Mouse (Mus musculus) embryonic facial prominence, embryonic 13.5 days (tissue): ENCODE measurements around the gene Apoh. TPM values are rescaled to one million over a fixed set of nuclear protein-coding genes. Genes with fewer than 3 reads are reported as not detected.

Source experiments
- ATAC-seq: fragments of 200-750 bp; cut with Nextera tagmentation; 2 replicates; pipeline ENCODE4 v1.8.0; 2017; ENCODE audit warnings: low read depth; ENCODE audit not compliant: insufficient number of reproducible peaks, insufficient read depth, low FRiP score, low TSS enrichment
- H3K27ac ChIP-seq: fragments of 300-500 bp; sonication (generic); 2 replicates; pipeline ENCODE4 v1.5.1; 2015; ENCODE audit warnings: moderate library complexity, mild to moderate bottlenecking, inconsistent platforms
- H3K27me3 ChIP-seq: fragments of 300-500 bp; sonication (generic); 2 replicates; pipeline ENCODE4 v1.6.1; 2015; ENCODE audit warnings: mild to moderate bottlenecking, inconsistent platforms
- H3K36me3 ChIP-seq: fragments of 300-500 bp; sonication (generic); 2 replicates; pipeline ENCODE4 v1.6.1; 2015; ENCODE audit warnings: mild to moderate bottlenecking, inconsistent platforms
- H3K4me1 ChIP-seq: fragments of 300-500 bp; sonication (generic); 2 replicates; pipeline ENCODE4 v1.6.1; 2015; ENCODE audit warnings: inconsistent platforms
- H3K4me2 ChIP-seq: fragments of 300-500 bp; sonication (generic); 2 replicates; pipeline ENCODE4 v1.6.1; 2015; ENCODE audit warnings: moderate library complexity, mild to moderate bottlenecking, inconsistent platforms
- H3K4me3 ChIP-seq: fragments of 300-500 bp; sonication (generic); 2 replicates; pipeline ENCODE4 v1.5.1; 2015; ENCODE audit warnings: mild to moderate bottlenecking, inconsistent platforms
- H3K9ac ChIP-seq: fragments of 300-500 bp; sonication (generic); 2 replicates; pipeline ENCODE4 v1.6.1; 2015; ENCODE audit warnings: mild to moderate bottlenecking, inconsistent platforms
- H3K9me3 ChIP-seq: fragments of 300-500 bp; sonication (generic); 2 replicates; pipeline ENCODE4 v1.6.1; 2016; ENCODE audit warnings: inconsistent platforms
- WGBS: fragments of 180-500 bp; shearing (Covaris S2); methylation state at CpG from one replicate; pipeline ENCODE4 v1.1.7; 2015; ENCODE audit warnings: mixed read lengths; 5-methylcytosine and 5-hydroxymethylcytosine counted together
- polyA plus RNA-seq: library from polyadenylated mRNA; unstranded; fragments of >200 nt; fragmentation: Nextera tagmentation; extraction: Ambion mirVana; gene quantifications from 2 replicates; pipeline ENCODE4 v1.2.1, GENCODE M21; 2015

Apoh gene
- polyA plus RNA-seq, 1 experiment from 2014 or later = 0.46 TPM

DNA sequence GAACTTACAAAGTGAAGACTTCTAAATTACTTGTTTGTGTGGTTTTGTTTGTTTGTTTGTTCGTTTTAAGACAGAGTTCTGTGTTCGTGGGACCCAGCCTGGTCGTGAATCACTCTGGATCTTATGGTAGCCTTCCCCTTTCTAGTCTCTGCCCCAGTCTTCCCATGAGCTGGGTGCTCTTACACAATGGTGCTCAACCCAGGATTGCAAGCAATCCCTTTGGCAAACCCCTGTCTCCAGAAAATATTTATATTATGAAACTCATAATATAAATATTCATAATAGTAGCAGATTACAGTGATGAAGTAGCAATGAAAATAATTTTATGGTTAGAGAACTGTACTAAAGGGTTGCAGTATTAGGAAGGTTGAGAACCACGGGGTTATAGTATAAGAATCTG, 12.9 kb downstream of the Apoh start:
- H3K27ac ChIP-seq = no peak overlapping the region
- no peaks in the 10 kb centered on the region for H3K9me3 ChIP-seq
- no peak overlapping the region for H3K4me2 ChIP-seq
- no peaks in the 10 kb centered on the region for H3K36me3 ChIP-seq
- no peak overlapping the region for H3K9ac ChIP-seq
- H3K27me3 ChIP-seq = no peaks in the 10 kb centered on the region
- H3K4me3 ChIP-seq = no peak overlapping the region
- 80% methylated on average over 4 of the region's 4 CpGs for WGBS
- no peak for ATAC-seq
- H3K4me1 ChIP-seq = no peaks in the 10 kb centered on the region

GRCm38 (mm10) chr11:108358911-108359310, 15.8 kb downstream of the Apoh start:
- H3K9me3 ChIP-seq = no peaks in the 10 kb centered on the region
- no peak for ATAC-seq
- no peak overlapping the region for H3K4me2 ChIP-seq
- no peak overlapping the region for H3K9ac ChIP-seq
- H3K4me1 ChIP-seq = no peaks in the 10 kb centered on the region
- WGBS = 80% methylated on average over 6 of the region's 6 CpGs
- H3K4me3 ChIP-seq = no peak overlapping the region
- no peaks in the 10 kb centered on the region for H3K36me3 ChIP-seq
- no peak overlapping the region for H3K27ac ChIP-seq
- no peaks in the 10 kb centered on the region for H3K27me3 ChIP-seq

GRCm38 (mm10) chr11:108360983-108361382, 17.8 kb downstream of the Apoh start:
- H3K4me1 ChIP-seq = peaks cover 8% of the 10 kb centered on the region; the same call in 1 of the 2 replicates
- WGBS = 81% methylated on average over 4 of the region's 4 CpGs
- H3K36me3 ChIP-seq = no peaks in the 10 kb centered on the region
- no peaks in the 10 kb centered on the region for H3K9me3 ChIP-seq
- ATAC-seq = no peak
- H3K4me2 ChIP-seq = no peak overlapping the region
- no peak overlapping the region for H3K4me3 ChIP-seq
- H3K27ac ChIP-seq = no peak overlapping the region
- no peaks in the 10 kb centered on the region for H3K27me3 ChIP-seq
- H3K9ac ChIP-seq = no peak overlapping the region

DNA sequence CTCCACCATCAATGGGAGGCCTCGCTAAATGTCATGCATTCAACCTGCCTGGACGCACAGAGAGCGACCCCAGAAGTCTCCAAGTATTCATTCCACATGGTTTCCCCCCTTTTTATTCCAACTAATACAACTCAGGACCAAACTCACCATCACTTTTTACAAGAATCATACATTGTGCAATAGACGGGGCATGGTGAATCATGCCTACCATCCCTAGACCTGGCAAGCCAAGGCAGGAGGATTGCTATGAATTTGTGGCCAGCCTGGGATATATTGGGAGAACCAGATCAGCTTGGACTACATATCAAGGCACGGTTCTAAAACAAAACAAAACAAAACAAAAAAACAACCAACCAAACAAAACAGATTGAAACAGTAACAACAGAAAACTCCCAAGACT, 19.8 kb downstream of the Apoh start:
- no peak overlapping the region for H3K4me3 ChIP-seq
- no peak overlapping the region for H3K27ac ChIP-seq
- WGBS = 88% methylated on average over 5 of the region's 5 CpGs
- no peaks in the 10 kb centered on the region for H3K9me3 ChIP-seq
- no peak overlapping the region for H3K9ac ChIP-seq
- no peak overlapping the region for H3K4me2 ChIP-seq
- peaks cover 11% of the 10 kb centered on the region for H3K4me1 ChIP-seq
- H3K36me3 ChIP-seq = no peaks in the 10 kb centered on the region
- no peaks in the 10 kb centered on the region for H3K27me3 ChIP-seq
- ATAC-seq = no peak

GRCm38 (mm10) chr11:108363991-108364390, 20.8 kb downstream of the Apoh start:
- Histone ChIP-seq H3K27ac (no peak overlapping the region), H3K4me3 (no peak overlapping the region), H3K36me3 (no peaks in the 10 kb centered on the region), H3K9me3 (no peaks in the 10 kb centered on the region), H3K4me2 (no peak overlapping the region), H3K27me3 (no peaks in the 10 kb centered on the region), H3K4me1 (peaks cover 11% of the 10 kb centered on the region), H3K9ac (no peak overlapping the region)
- ATAC-seq = no peak
- WGBS = 55% methylated on average over 4 of the region's 4 CpGs

GRCm38 (mm10) chr11:108364945-108365589, 21.9 kb downstream of the Apoh start:
- Histone ChIP-seq H3K9me3 (no peaks in the 10 kb centered on the region), H3K4me1 (peaks cover 11% of the 10 kb centered on the region), H3K27me3 (no peaks in the 10 kb centered on the region), H3K36me3 (no peaks in the 10 kb centered on the region), H3K9ac (no peak overlapping the region), H3K27ac (no peak overlapping the region), H3K4me2 (no peak overlapping the region), H3K4me3 (no peak overlapping the region)
- ATAC-seq = no peak
- WGBS = 52% methylated on average over 7 of the region's 7 CpGs

DNA sequence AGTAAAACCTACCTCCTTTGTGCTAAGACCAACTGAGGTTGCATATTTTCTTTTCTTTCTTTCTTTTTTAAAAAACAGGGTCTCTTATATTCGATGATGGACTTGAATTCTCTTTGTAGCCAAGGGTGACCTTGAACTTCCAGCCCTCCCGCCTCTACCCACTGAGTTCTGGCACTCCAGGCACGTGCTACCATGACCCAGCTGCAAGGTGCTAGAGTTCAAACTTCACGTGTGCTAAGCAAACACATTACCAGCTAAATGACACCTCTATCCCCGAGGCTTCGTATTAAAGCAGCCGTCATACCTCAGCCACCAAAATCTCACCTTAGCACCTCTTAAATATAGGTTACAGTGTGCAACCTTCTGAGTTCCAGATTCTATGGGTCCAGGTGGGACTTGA, 22.4 kb downstream of the Apoh start:
- no peaks in the 10 kb centered on the region for H3K27me3 ChIP-seq
- no peaks in the 10 kb centered on the region for H3K36me3 ChIP-seq
- no peak overlapping the region for H3K4me2 ChIP-seq
- no peaks in the 10 kb centered on the region for H3K9me3 ChIP-seq
- no peak overlapping the region for H3K4me3 ChIP-seq
- WGBS = 67% methylated on average over 7 of the region's 7 CpGs
- H3K27ac ChIP-seq = no peak overlapping the region
- ATAC-seq = no peak
- no peak overlapping the region for H3K9ac ChIP-seq
- H3K4me1 ChIP-seq = peaks cover 11% of the 10 kb centered on the region

GRCm38 (mm10) chr11:108367046-108367445, 23.9 kb downstream of the Apoh start:
- WGBS = 59% methylated on average over 1 of the region's 1 CpGs
- Histone ChIP-seq H3K36me3 (no peaks in the 10 kb centered on the region), H3K27me3 (no peaks in the 10 kb centered on the region), H3K9me3 (no peaks in the 10 kb centered on the region), H3K4me3 (no peak overlapping the region), H3K9ac (no peak overlapping the region), H3K4me2 (no peak overlapping the region), H3K4me1 (peaks cover 11% of the 10 kb centered on the region), H3K27ac (no peak overlapping the region)
- no peak for ATAC-seq

DNA sequence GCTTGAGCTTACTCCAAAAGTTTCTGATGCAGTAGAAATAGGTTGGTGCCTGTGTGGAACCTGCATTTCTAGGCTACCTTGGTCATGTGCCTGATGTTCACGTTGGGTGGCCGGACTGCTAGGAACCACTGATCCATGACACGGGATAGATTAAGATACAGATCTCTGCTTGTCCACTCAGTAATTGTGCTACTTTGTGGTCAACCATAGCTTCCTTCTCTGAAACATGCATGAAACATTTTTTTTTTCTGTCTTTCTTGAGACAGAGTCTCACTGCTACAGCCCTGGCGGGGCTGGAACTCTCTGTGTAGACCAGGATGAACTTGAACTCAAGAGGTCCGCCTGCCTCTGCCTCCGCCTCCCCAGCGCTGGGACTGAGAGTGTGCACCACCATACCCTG, 33.7 kb downstream of the Apoh start:
- 87% methylated on average over 7 of the region's 7 CpGs for WGBS
- Histone ChIP-seq H3K27ac (no peak overlapping the region), H3K4me1 (peaks cover 6% of the 10 kb centered on the region), H3K27me3 (no peaks in the 10 kb centered on the region), H3K4me3 (no peak overlapping the region), H3K9me3 (no peaks in the 10 kb centered on the region), H3K4me2 (no peak overlapping the region), H3K36me3 (no peaks in the 10 kb centered on the region), H3K9ac (no peak overlapping the region)
- no peak for ATAC-seq

GRCm38 (mm10) chr11:108377680-108378362, 34.7 kb downstream of the Apoh start:
- Histone ChIP-seq H3K27me3 (no peaks in the 10 kb centered on the region), H3K9me3 (no peaks in the 10 kb centered on the region), H3K27ac (no peak overlapping the region), H3K4me2 (peak overlapping the region; percentile 32; the same call in 1 of the 2 replicates), H3K4me1 (peaks cover 6% of the 10 kb centered on the region), H3K9ac (no peak overlapping the region), H3K36me3 (no peaks in the 10 kb centered on the region), H3K4me3 (no peak overlapping the region)
- 36% methylated on average over 19 of the region's 19 CpGs for WGBS
- no peak for ATAC-seq

- no peak for ATAC-seq
- H3K9me3 ChIP-seq = no peaks in the 10 kb centered on the region
- WGBS = 79% methylated on average over 4 of the region's 4 CpGs
- H3K4me3 ChIP-seq = no peak overlapping the region
- H3K9ac ChIP-seq = no peak overlapping the region
- no peaks in the 10 kb centered on the region for H3K27me3 ChIP-seq
- H3K4me2 ChIP-seq = no peak overlapping the region
- H3K27ac ChIP-seq = no peak overlapping the region
- no peaks in the 10 kb centered on the region for H3K36me3 ChIP-seq
- H3K4me1 ChIP-seq = peaks cover 6% of the 10 kb centered on the region
Measured at GRCm38 (mm10) chr11:108378363-108378751, 35.2 kb downstream of the Apoh start.

DNA sequence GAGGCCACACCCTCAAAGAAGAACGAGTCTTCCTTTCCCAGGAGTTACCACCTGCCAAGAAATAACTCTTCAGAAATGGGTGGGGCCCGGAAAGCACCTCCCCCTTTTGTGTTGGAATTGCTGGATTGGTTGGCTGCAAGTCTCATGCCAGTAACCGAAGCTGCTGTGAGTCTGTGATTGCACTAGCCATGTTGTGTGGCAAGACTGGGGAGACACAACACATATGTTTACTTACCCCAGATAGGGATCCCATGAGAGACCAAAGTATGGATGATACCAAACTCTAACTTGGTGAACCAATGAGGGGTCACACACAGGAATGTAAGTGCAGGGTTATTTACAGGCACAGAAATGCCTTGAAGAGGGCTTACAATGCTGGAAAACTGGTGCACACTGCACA, 39.5 kb downstream of the Apoh start:
- H3K27ac ChIP-seq = no peak overlapping the region
- 78% methylated on average over 3 of the region's 3 CpGs for WGBS
- H3K36me3 ChIP-seq = no peaks in the 10 kb centered on the region
- no peak for ATAC-seq
- no peak overlapping the region for H3K4me3 ChIP-seq
- H3K27me3 ChIP-seq = no peaks in the 10 kb centered on the region
- H3K4me2 ChIP-seq = no peak overlapping the region
- peaks cover 3% of the 10 kb centered on the region for H3K4me1 ChIP-seq
- H3K9ac ChIP-seq = no peak overlapping the region
- no peaks in the 10 kb centered on the region for H3K9me3 ChIP-seq
